Mouse (Mus musculus) heart, postnatal 4 days (tissue): Measurements from ENCODE around the gene Ppp1r14b. TPM values are rescaled to one million over a fixed set of nuclear protein-coding genes. Genes with fewer than 3 reads are reported as not detected.

Experiments used
- DNase-seq: peaks from one replicate; pipeline ENCODE4 v3.0.0; 2021
- total RNA-seq, 2 experiments: library from RNA; stranded (reverse); gene quantifications; 2 replicates each; pipeline ENCODE4 v1.2.3; 2021

Gene Ppp1r14b
- total RNA-seq, 2 experiments from 2014 or later, result 243 to 246 TPM

DNA sequence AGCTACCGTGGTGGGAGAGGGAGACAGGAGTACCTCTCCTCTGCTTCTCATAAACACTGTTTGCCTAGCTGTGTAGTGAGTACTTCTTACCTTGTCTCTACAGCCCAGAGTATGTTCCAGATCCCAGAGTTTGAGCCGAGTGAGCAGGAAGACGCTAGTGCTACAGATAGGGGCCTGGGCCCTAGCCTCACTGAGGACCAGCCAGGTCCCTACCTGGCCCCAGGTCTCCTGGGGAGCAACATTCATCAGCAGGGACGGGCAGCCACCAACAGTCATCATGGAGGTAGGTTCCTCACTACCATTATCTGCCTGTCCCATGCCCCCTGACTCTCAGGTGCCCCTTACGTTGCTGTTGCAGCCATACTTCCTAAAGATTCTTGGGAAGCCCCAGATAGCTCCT, 32.0 kb upstream of the Ppp1r14b start:
- DNase-seq, result no peak

DNA sequence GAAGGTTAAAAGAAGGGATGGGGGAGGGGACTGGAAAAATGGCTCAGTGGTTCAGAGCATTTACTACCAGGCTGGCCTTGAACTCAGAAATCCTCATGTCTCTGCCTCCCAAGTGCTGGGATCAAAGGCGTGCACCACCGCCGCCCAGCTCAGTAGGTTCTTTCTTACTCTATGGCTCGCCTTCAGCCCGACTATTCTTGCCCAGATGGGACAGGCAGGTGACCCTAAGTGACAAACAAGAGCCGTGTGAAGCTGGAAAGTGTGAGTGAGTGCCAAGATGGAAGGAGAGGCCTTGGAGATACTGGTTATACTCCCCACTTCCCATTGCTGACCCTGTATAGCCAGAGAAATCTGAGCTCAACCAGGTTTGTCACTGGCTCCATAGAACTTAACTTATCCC, 31.1 kb upstream of the Ppp1r14b start:
- no peak for DNase-seq

DNA sequence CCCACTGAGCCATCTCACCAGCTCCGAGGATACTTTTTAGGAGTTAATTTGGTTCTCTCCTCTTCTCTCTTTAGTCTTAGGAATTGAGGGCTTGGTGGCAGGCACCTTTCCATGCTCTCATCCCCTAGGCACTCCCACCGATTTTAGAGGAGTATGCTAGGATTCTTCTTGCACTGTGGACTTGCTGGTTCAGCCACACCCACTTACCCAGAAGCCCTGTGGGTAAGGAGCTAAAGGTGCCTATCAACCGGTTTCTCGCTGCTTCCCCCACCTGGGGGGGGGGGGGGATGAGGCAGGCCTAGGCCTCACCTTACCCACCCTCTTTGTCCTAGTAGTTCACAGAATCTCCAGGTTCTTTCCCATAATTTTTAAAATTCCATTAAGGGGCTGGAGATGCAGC, 27.0 kb upstream of the Ppp1r14b start:
- DNase-seq, result no peak

DNA sequence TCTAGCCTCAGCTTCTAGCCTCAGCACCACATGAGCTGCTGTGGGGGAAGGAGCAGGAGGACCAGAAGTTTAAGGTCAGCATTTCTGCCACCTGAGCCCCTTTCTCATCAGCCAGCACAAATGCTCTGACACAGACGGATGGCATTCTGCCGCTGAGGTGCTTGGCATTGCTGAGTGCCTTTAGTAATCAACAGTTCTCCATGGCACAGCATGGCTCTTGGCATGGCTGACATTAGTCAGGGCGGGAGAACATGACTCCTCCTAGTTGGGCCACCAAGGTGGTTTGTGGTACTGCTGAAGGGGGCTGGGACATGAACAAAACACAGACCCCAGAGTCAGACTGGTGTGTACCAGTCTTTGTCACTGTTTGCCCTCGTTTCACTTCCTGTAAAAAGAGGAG, 26.6 kb upstream of the Ppp1r14b start:
- no peak for DNase-seq

DNA sequence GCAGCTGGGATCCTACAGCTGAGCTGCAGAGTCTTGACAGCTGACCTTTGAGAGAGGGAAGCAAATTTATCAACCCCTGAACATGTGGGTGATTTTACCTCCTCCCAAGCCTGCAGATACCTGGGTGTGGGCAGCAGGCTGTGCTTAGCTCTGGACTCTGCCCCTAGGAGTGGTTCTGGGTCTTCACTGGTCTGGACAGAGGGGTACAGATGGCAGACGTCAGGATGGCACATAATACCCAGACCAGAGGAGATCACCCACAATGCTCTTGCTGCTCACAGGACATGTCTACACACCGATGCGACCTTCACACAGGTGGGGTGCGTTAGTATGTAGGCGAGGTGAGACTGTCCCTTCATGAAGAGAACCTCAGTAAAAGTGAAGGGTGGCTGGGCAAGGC, 25.2 kb upstream of the Ppp1r14b start:
- DNase-seq, result no peak

DNA sequence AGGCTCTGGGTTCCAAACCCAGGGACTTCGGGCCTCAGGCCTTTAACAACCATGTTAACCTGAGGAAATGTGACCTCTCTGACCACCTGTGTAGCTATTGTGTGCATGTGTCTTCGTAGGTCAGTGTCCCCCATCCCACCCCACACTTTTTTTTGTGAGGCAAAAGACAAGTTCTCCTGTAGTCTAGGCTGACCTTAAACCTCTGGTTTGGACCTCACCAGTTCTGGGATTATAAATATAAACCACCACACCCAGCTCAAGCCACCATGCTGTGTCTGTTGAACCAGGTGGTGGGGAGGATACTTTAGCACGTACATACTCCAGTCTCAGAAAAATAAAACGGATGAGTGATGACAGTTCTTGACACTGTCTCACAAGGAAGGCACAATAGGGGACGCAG, 24.8 kb upstream of the Ppp1r14b start:
- no peak for DNase-seq

DNA sequence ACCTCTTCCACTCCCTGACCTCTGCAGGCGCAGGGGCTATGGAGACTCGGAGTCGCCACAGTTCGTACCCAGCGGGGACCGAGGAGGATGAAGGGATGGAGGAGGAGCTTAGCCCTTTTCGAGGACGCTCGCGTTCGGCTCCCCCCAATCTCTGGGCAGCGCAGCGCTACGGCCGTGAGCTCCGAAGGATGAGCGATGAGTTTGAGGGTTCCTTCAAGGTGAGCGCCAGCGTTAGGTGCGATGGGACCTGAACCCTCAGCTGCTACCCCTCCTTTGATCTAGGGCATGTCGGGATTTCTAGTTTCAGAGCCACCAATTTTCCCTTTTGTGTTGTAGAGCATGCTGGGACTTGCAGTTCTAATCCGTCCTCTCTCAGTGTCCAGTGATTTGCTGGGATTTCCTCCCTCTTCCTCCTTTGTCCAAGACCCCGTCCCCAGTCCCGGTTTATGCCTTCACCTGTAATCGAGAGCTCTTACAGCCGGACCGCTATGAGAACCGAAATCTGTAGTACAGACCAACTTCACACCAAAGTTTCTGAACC, 24.1 kb upstream of the Ppp1r14b start:
- peak; percentile 51 for DNase-seq

DNA sequence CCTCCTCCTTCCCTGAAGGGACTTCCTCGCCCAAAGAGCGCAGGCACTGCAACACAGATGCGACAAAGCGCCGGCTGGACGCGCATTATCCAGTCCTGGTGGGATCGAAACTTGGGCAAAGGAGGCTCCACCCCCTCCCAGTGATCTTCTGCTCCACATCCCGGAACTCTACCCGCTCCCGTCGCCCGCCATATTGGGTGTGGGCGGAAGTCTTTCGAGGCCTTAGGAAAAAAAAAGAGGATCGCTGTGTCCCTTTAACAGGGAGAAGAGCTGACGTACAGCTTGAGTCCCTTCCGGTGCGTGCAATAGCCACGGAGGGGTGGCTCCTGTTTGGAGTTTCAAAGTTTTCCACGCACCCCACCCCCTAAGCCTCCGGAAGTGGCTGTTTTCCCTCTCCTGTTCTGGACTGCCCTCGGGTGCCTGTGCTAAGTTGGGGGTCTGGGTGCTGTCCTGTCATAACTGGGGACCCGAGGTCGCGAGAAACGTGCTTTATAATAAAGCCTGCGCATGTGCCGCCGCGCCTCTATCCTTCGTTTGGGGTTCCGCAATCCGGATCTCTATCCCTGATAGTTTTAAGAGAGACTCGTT, 23.3 kb upstream of the Ppp1r14b start:
- peak; percentile 94 for DNase-seq

DNA sequence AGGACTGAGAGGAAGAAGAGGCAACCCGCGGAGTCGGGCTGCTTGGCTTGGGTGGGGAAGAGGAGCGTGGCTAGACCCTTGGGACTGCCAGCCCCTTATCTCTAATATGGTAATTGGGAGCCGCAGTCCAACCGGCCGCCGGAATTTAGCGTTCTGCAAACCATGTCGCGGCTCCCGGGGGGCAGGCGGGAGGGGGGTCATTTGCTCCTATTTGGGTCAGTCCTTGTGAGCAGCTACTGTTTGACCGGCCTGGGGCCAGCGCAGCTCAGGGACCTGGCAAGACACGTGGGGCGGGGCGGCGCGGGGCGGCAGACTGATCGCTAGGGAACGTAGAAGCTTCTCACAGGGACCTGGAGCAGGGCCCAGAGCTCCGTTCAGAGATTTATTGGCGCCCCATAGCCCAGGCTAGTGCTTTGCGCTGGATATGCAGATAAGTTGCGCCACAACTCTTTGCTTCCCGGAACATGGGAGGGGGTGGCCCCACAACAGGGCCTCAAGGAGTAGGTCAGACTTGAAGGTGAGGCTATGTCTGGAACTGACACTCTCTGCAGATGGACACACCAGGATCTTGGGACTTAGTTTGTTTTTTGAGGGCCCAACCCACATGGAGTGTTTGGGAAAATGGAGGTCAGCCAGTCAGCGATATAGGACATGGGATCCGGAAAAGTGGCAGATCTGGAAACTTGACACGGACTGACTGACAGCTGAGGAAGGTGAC, 22.6 kb upstream of the Ppp1r14b start:
- DNase-seq, result peak; percentile 88

DNA sequence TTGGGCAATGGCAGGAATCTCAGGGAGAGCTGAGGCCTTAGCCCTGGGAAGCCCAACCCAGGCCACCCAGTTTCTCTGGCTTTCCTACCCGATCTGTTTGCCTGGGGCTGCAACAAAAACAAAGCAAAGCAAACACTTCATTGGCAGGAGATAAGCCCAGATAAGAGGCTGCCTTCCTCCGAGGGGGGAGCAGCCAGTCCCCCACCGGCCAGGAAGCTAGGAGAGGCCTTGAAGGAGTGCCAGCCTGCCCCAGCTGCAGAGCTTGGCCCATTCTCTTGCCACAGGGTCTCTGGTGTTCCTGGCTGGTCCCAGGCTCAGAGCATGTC, 22.1 kb upstream of the Ppp1r14b start:
- DNase-seq, result peak; percentile 48

DNA sequence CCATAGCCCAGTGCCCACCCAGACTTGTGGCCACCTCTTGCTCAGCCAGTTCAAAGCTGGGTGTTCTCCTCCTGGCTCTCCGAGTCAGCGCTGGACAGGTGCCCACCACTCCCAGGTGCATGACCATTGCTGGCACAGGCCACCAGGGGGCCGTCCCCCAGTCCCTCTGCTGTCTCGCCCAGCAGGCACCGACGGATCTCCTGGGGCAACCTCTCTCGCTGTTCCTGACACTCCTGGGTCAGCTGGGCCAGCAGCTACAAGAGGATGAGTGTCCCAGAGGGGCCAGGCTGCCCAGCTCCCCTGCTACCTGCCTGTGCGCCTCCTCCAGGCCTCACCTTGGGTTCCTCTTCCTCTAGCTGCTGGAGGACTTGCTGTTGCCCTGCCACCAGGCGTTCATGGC, 20.7 kb upstream of the Ppp1r14b start:
- DNase-seq, result peak; percentile 79

DNA sequence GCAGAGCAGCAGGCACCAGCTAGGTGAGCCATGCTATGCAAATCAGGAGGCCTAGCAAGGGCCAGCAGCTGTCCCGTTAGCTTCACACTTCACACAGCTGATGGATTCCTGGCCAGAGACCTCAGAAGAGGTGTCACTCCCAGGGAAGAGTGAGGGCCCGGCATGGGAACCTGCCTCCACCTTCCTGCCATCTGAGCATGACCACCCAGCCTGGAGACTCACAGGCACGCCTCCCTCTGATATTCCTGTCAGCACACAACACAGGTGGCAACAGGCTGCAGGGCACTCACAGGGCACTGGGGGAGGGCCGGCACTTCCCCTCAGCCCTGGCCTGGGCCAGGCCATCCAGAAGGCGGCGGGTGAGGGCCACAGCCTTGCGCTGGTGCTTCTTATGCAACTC, 19.3 kb upstream of the Ppp1r14b start:
- peak; percentile 68 for DNase-seq

DNA sequence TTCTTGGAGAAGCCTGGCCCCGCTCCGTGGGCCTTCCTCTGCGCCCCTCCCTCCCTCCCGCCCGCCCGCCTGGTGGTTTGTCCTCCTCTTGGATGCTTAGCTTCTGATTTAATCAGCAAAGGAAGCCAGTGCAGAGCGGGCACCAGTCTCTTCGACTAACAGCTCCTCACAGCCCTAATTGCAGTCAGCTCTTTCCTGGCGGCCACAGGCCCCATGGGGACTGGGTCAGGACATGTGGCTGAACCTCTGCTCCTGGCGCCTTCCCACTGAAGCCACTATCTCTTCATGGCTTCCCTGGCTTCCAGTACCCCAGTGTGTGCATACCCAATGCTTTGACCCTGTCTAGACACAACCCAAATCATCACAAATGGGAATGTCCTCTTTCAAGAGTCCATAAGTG, 18.3 kb upstream of the Ppp1r14b start:
- DNase-seq, result no peak

DNA sequence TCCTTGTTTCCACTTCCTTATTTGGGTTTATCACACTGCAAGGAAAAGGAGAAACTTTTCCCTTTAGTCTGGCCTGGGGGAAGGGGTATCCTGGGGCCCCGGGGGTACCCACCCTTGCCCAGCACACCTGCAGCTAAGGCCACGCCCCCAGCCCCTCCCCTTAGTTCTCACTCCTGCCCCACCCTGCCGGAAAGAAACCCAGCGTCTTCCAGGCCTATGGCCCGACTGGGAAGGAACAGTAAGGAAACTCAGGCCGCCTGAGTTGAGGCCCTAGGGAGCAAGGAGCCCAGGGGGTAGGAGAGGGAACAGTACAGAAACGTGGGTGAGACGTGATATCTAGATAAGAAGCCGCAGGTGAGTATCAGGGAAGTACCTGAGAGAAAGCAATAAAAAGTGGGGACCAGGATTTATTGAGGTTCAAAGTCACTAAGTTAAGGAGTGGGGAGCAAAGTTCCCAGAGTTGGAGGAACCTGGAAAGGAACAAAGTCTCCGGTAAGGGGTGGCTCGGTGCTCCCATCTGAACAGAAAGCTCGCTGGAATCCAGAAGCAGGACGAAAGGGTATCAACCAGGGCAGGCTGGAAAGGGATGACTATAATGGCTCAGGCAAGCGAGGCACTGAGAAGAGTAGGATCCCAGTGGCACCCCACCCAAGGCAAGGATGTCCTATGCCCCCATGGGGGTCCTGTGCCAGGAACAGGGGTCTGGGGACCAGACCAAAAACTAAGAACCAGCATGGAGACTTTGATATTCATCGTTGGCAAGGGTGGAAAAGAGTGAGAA, 6.1 kb upstream of the Ppp1r14b start:
- no peak for DNase-seq

DNA sequence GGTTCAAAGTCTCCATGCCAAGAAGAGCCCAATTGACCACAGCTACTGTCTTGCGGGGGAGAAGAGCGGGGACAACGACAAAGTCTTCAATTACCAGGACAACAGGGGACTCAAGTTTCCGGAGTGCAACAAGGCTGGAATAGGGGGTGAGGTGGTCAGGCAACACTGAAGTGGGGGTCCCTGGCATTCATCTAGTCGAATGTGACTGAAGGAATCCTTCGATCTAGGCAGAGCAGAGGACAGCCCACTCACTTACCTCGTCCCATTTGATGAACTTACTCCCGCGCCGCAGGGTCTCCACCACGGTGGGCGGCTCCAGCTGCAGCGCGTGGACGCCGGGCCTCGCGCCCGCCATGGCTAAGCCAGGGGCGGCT, 5.5 kb upstream of the Ppp1r14b start:
- DNase-seq, result no peak

DNA sequence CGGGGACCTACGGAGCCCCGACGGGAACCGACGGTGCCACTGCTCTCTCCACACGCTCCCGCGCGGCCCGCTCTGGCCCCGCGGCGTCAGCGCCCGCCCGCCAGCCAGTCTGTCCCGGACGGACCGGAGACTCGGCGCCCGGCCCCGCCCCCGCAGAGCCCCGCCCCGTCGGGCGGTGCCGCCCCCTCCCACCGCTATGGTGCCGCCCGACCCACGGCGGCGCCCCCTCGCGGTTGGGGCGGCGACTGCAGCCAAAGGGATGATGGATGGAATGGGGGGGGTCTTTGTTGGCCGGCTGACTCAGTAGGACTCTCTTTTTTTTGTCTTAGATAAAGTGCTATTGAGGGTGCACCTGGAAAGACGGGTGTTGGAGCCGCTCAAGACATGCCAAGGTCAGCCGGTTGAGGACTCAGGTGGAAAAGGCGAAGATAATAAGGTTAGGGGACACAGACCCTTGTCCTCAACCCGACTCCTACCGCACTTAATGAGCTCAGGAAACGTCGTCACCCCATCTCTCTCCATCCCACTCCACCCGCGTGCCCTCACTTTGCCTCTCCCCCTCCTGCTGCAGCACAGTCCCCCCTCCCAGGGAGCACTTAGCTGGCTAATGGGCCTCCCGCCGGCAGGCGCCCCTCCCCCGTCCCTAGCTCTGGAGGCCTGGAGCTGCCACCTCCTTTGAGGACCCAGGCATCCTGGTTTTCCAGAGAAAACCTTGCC, 4.9 kb upstream of the Ppp1r14b start:
- DNase-seq, result peak; percentile 83

DNA sequence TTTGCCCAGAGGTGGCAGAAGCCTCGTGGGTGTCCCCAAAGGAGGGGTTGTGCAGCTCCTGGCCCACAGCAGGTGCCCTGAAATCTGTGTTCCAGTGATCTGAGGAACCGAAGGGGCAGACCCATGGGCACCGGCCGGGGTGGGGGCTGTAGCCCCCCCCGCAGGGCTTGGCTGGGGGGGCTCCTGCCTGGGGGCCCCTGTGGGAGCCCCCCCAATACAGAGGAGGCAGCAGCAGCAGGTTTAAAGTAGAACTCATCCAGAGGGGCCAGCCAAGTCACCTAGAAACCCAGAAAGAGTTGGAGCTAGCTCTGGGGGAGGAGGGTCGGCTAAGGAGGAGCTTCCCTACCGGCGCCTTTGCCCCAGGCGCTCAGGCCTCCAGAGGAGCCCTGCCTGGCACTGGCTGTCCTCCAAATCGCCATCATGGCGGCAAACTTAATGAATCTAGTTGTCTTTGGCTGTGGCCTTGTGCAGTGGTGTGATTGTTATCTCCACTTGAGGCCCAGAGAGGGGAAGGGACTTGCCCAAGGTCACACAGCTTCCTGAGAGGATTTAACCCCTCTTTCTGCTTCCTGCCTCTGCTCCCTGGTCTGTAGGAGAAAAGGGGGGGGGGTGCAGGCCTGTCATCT, 4.2 kb upstream of the Ppp1r14b start:
- DNase-seq, result no peak

DNA sequence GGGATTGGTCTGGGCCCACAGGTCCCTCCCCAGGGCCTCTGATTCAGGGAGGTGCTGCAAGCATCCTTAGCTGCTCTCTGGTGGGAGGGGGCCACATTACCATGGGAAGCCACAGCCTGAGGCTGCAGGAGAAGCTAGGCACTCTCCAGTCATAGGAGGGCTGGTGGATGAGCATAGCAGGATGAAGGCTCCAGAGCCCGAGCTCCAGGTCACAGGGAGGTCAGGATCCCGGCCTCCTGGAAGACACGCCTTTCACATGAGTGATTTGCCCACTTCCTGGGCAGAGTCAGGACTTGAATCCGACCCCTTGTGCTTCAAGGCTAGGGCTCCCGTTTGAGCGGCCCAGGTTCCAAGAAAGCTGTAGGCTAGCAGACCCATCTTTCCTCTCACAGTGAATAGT, 3.1 kb upstream of the Ppp1r14b start:
- no peak for DNase-seq

DNA sequence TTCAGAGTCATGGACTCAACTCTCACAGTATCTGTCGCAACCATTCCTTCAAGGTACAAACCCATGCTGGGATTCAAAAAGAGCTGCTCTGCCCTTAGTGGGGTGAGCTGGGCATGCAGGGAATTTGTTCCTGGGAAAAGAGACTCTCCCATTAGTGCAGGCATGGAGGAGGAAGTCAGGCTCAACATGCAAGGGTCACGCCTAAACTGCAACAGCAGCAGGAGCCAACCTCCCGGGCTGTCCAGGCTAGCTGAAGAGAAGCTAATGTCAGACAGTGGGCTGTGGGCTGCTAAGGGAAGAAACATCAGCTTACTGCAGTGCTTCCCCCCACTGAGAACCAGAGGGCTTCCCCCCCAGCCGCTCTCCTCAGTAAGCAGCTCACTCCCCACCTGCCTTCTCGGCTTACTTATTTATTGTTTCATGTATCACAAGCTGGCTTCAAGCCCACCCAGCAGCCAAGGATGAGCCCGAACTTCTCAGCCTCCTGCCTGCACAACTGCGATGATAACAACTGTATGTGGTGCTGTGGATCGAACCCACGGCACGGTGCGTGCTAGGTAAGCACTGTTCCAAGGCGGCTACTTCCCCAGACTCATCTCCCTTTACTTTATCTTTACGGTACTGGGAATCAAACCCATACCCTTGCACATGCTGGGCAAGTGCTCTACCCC, 2.4 kb upstream of the Ppp1r14b start:
- no peak for DNase-seq

DNA sequence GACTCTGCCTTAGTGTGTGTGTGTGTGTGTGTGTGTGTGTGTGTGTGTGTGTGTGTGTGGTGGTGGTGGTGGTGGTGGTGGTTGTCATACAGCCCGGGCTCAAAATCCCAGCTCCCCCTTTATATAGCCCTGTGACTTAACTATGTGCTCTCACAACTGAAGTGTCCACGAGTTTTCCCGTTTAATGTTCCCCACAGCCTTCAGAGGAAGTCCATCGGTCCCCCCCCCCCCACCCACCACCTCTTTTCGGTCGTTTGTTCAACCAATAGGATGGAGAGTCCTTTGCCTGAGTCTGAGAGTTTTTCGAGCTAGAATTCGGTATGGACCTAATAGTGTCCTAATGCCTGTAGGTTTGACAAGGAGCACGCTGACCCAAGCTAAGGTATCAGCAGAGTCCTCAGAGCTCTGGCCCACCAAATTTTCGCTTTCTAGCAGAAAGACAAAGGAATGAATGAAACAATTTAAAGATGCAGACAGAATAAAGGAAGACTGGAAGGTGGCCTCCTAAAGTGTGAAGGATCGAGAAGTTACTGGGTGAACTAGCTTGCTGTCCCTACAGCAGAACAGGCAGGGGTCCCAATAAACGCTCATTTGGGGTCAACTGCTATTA, 1.1 kb upstream of the Ppp1r14b start:
- no peak for DNase-seq
